Mouse (Mus musculus) limb, embryonic 14.5 days (tissue): Measurements from ENCODE around the gene Pdcl. TPM values are rescaled to one million over a fixed set of nuclear protein-coding genes. Genes with fewer than 3 reads are reported as not detected.

Experiments used
- ATAC-seq: fragments of 200-750 bp; cut with Nextera tagmentation; 2 replicates; pipeline ENCODE4 v1.8.0; 2017; ENCODE audit warnings: low read depth, moderate number of reproducible peaks, moderate TSS enrichment; ENCODE audit not compliant: low FRiP score
- DNase-seq: peaks from one replicate; pipeline ENCODE4 v3.0.0-alpha.2; 2015; ENCODE audit warnings: low spot score
- H3K27ac ChIP-seq: fragments of 300-500 bp; sonication (generic); replicated peaks from 2 replicates; pipeline ENCODE4 v1.5.1; 2014; ENCODE audit warnings: low read depth, mild to moderate bottlenecking, low read length, moderate library complexity, mixed read lengths
- H3K27me3 ChIP-seq: fragments of 300-500 bp; sonication (generic); 2 replicates; pipeline ENCODE4 v1.6.1; 2014; ENCODE audit warnings: low read length, mixed read lengths; ENCODE audit not compliant: control insufficient read depth, insufficient read depth
- H3K36me3 ChIP-seq: fragments of 300-500 bp; sonication (generic); 2 replicates; pipeline ENCODE4 v1.6.1; 2014; ENCODE audit warnings: mild to moderate bottlenecking, low read length, moderate library complexity, mixed read lengths; ENCODE audit not compliant: control insufficient read depth, insufficient read depth
- H3K4me1 ChIP-seq: fragments of 300-500 bp; sonication (generic); 2 replicates; pipeline ENCODE4 v1.6.1; 2014; ENCODE audit warnings: antibody characterized with exemption, low read length, mixed read lengths; ENCODE audit not compliant: control insufficient read depth, insufficient read depth
- H3K4me2 ChIP-seq: fragments of 300-500 bp; sonication (generic); replicated peaks from 2 replicates; pipeline ENCODE4 v1.6.1; 2014; ENCODE audit warnings: low read depth, mild to moderate bottlenecking, low read length, moderate library complexity; ENCODE audit not compliant: severe bottlenecking
- H3K4me3 ChIP-seq: fragments of 300-500 bp; sonication (generic); replicated peaks from 2 replicates; pipeline ENCODE4 v1.5.1; 2014; ENCODE audit warnings: low read length
- H3K9ac ChIP-seq: fragments of 300-500 bp; sonication (generic); 2 replicates; pipeline ENCODE4 v1.6.1; 2014; ENCODE audit warnings: mild to moderate bottlenecking, low read depth, low read length, moderate library complexity; ENCODE audit not compliant: severe bottlenecking
- H3K9me3 ChIP-seq: fragments of 300-500 bp; sonication (generic); 2 replicates; pipeline ENCODE4 v1.6.1; 2016; ENCODE audit warnings: low read length; ENCODE audit not compliant: control insufficient read depth
- POLR2A ChIP-seq: fragments of 200-500 bp; IDR thresholded peaks from 2 replicates; pipeline ENCODE4 v1.8.0; 2012; ENCODE audit warnings: inconsistent platforms, mild to moderate bottlenecking, moderate library complexity, borderline replicate concordance; ENCODE audit not compliant: insufficient read depth, insufficient read length; ENCODE audit errors: extremely low read depth
- WGBS: fragments of 180-500 bp; shearing (Covaris S2); extraction: QIAGEN DNeasy Blood & Tissue Kit; methylation state at CpG from one replicate; pipeline ENCODE4 v1.1.7; 2014; 5-methylcytosine and 5-hydroxymethylcytosine counted together
- polyA plus RNA-seq, 2 experiments: library from polyadenylated mRNA; depleted of rRNA in 1 of 2; stranded (reverse) in 1 of 2; unstranded in 1 of 2; fragments of >200 nt; fragmentation: Nextera tagmentation in 1 of 2; extraction: Ambion mirVana in 1 of 2; gene quantifications; 2 replicates each; pipeline versions ENCODE4 v1.2.1 to v1.2.3; 2012 to 2014

The Pdcl gene
- polyA plus RNA-seq (2012; rRNA removed) (25.1 and 26.7 TPM in 2 replicates), polyA plus RNA-seq (2014; fragmentation: Nextera tagmentation; extraction: Ambion mirVana) (38.6 and 41.0 TPM in 2 replicates)

- Histone ChIP-seq H3K4me3 (peak within 1 kb of the TSS; percentile 73), H3K27me3 (no peaks in the 10 kb centered on the region), H3K9ac (peak within 1 kb of the TSS; percentile 81), H3K4me2 (peak within 1 kb of the TSS; percentile 67), H3K36me3 (peaks cover 29% of the 10 kb centered on the region), H3K4me1 (no peaks in the 10 kb centered on the region), H3K9me3 (no peaks in the 10 kb centered on the region), H3K27ac (peak within 1 kb of the TSS; percentile 98)
- WGBS = under 1% methylated on average over 42 of the region's 42 CpGs
- peak; percentile 99 for ATAC-seq
- peak; percentile 93 for DNase-seq
- TF ChIP-seq POLR2A = peak; percentile 70; the same call in 1 of the 2 replicates
Measured at GRCm38 (mm10) chr2:37358633-37359540, at the start of gene Pdcl. Pdcl (minus strand) TSS chr2:37359332.

- peaks cover 52% of the 10 kb centered on the region for H3K36me3 ChIP-seq
- 64% methylated on average over 1 of the region's 1 CpGs for WGBS
- H3K9me3 ChIP-seq = no peaks in the 10 kb centered on the region
- H3K27ac ChIP-seq = no peak overlapping the region
- no peak overlapping the region for H3K9ac ChIP-seq
- no peaks in the 10 kb centered on the region for H3K4me1 ChIP-seq
- ATAC-seq = no peak
- H3K4me2 ChIP-seq = no peak overlapping the region
- no peak for TF ChIP-seq POLR2A
- no peak for DNase-seq
- no peaks in the 10 kb centered on the region for H3K27me3 ChIP-seq
- no peak overlapping the region for H3K4me3 ChIP-seq
Measured at GRCm38 (mm10) chr2:37395539-37395938, 36.4 kb upstream of the Pdcl start.

GRCm38 (mm10) chr2:37382921-37383320 is 23.8 kb upstream of the Pdcl start:
- DNase-seq (no peak), ATAC-seq (no peak)
- Histone ChIP-seq H3K27me3 (no peaks in the 10 kb centered on the region), H3K36me3 (peaks cover 63% of the 10 kb centered on the region), H3K4me3 (no peak overlapping the region), H3K27ac (no peak overlapping the region), H3K9ac (no peak overlapping the region), H3K4me2 (no peak overlapping the region), H3K9me3 (no peaks in the 10 kb centered on the region), H3K4me1 (no peaks in the 10 kb centered on the region)
- TF ChIP-seq POLR2A = no peak
- 95% methylated on average over 9 of the region's 9 CpGs for WGBS

- Histone ChIP-seq H3K9me3 (no peaks in the 10 kb centered on the region), H3K36me3 (peaks cover 72% of the 10 kb centered on the region), H3K4me2 (no peak overlapping the region), H3K4me3 (no peak overlapping the region), H3K9ac (no peak overlapping the region), H3K27ac (no peak overlapping the region), H3K4me1 (no peaks in the 10 kb centered on the region), H3K27me3 (no peaks in the 10 kb centered on the region)
- ATAC-seq (no peak), DNase-seq (peak; percentile 65)
- WGBS = 57% methylated on average over 2 of the region's 2 CpGs
- no peak for TF ChIP-seq POLR2A
Measured at GRCm38 (mm10) chr2:37380189-37380588, 21.1 kb upstream of the Pdcl start.

- no peak for ATAC-seq
Measured at GRCm38 (mm10) chr2:37376018-37376417, 16.9 kb upstream of the Pdcl start.

More at GRCm38 (mm10) chr2:37376018-37376417, 16.9 kb upstream of the Pdcl start:
- H3K36me3 ChIP-seq = peaks cover 62% of the 10 kb centered on the region
- no peak overlapping the region for H3K4me2 ChIP-seq
- no peaks in the 10 kb centered on the region for H3K27me3 ChIP-seq
- 100% methylated on average over 1 of the region's 1 CpGs for WGBS
- no peak overlapping the region for H3K4me3 ChIP-seq
- H3K9me3 ChIP-seq = no peaks in the 10 kb centered on the region
- no peaks in the 10 kb centered on the region for H3K4me1 ChIP-seq
- H3K9ac ChIP-seq = no peak overlapping the region
- H3K27ac ChIP-seq = no peak overlapping the region
- TF ChIP-seq POLR2A = no peak
- DNase-seq = peak; percentile 9
